Mouse (Mus musculus) liver, postnatal 0 days (tissue): ENCODE results near the gene Fam19a5. TPM values are rescaled to one million over a fixed set of nuclear protein-coding genes. Genes with fewer than 3 reads are reported as not detected.

Experiments
- ATAC-seq: fragments of 200-750 bp; cut with Nextera tagmentation; 2 replicates; pipeline ENCODE4 v1.8.0; 2017; ENCODE audit warnings: mild to moderate bottlenecking, moderate library complexity
- DNase-seq: peaks from one replicate; pipeline ENCODE4 v3.0.0-alpha.2; 2016
- H3K27ac ChIP-seq: fragments of 300-500 bp; sonication (generic); 2 replicates; pipeline ENCODE4 v1.5.1; 2014; ENCODE audit warnings: antibody characterized with exemption, moderate library complexity, mild to moderate bottlenecking, low read depth
- H3K27me3 ChIP-seq: fragments of 300-500 bp; sonication (generic); 2 replicates; pipeline ENCODE4 v1.6.1; 2014; ENCODE audit warnings: low read length, control low read depth, mixed read lengths; ENCODE audit not compliant: insufficient read depth
- H3K36me3 ChIP-seq: fragments of 300-500 bp; sonication (generic); replicated peaks from 2 replicates; pipeline ENCODE4 v1.6.1; 2014; ENCODE audit warnings: mild to moderate bottlenecking, control low read depth, low read length, moderate library complexity, mixed read lengths; ENCODE audit not compliant: insufficient read depth
- H3K4me1 ChIP-seq: fragments of 300-500 bp; sonication (generic); 2 replicates; pipeline ENCODE4 v1.6.1; 2014; ENCODE audit warnings: antibody characterized with exemption, mild to moderate bottlenecking, control low read depth; ENCODE audit not compliant: insufficient read depth
- H3K4me2 ChIP-seq: fragments of 300-500 bp; sonication (generic); 2 replicates; pipeline ENCODE4 v1.6.1; 2014; ENCODE audit warnings: low read depth, mild to moderate bottlenecking, low read length, moderate library complexity, mixed read lengths
- H3K4me3 ChIP-seq: fragments of 300-500 bp; sonication (generic); 2 replicates; pipeline ENCODE4 v1.5.1; 2014; ENCODE audit warnings: low read depth, low read length
- H3K9ac ChIP-seq: fragments of 300-500 bp; sonication (generic); replicated peaks from 2 replicates; pipeline ENCODE4 v1.6.1; 2014; ENCODE audit warnings: mild to moderate bottlenecking, moderate library complexity
- H3K9me3 ChIP-seq: fragments of 300-500 bp; sonication (generic); 2 replicates; pipeline ENCODE4 v1.6.1; 2016; ENCODE audit warnings: mild to moderate bottlenecking, control low read depth, low read length, mixed read lengths
- CTCF ChIP-seq: sonication (generic); IDR thresholded peaks from 2 replicates; pipeline ENCODE4 v1.5.1; 2016; ENCODE audit warnings: antibody characterized with exemption, low read depth
- EP300 ChIP-seq: IDR thresholded peaks from 2 replicates; pipeline ENCODE4 v1.6.1; 2016; ENCODE audit warnings: antibody characterized with exemption, low read depth, mild to moderate bottlenecking
- WGBS: fragments of 180-500 bp; shearing (Covaris S2); extraction: QIAGEN DNeasy Blood & Tissue Kit; methylation state at CpG from one replicate; pipeline ENCODE4 v1.1.7; 2014; ENCODE audit not compliant: insufficient replicate concordance; 5-methylcytosine and 5-hydroxymethylcytosine counted together
- polyA plus RNA-seq: library from polyadenylated mRNA; unstranded; fragments of >200 nt; fragmentation: Nextera tagmentation; extraction: Ambion mirVana; gene quantifications from 2 replicates; pipeline ENCODE4 v1.2.1, GENCODE M21; 2015

Fam19a5 gene
- polyA plus RNA-seq, 1 experiment from 2014 or later = not detected

DNA sequence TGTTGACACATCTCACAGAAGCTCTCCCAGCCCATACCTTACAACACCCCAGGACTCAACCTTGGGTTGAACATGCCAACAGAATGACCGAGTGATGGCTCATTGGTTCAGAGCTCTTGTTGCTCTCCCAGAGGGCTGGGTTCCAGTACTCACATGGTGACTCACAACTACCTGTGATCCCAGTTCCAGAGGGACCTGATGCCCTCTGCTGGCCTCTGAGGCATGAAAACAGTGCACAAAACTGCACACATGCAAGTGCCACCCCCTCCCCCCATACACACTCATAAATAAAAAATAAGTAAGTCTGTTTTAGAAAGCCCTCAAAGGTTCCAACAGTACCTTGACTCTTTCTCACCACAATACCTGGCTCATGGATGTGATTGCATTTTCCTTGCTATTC, 2.4 kb upstream of the Fam19a5 start:
- peaks cover 42% of the 10 kb centered on the region for H3K27me3 ChIP-seq
- TF ChIP-seq EP300 (no peak), CTCF (no peak)
- no peak overlapping the region for H3K27ac ChIP-seq
- no peaks in the 10 kb centered on the region for H3K36me3 ChIP-seq
- WGBS = 50% methylated on average over 1 of the region's 1 CpGs
- no peaks in the 10 kb centered on the region for H3K9me3 ChIP-seq
- DNase-seq (no peak), ATAC-seq (no peak)
- H3K9ac ChIP-seq = no peak overlapping the region
- H3K4me2 ChIP-seq = no peak overlapping the region
- H3K4me3 ChIP-seq = no peak overlapping the region
- H3K4me1 ChIP-seq = no peaks in the 10 kb centered on the region

- TF ChIP-seq CTCF = no peak
- TF ChIP-seq EP300 = no peak
- H3K9ac ChIP-seq = no peak overlapping the region
- WGBS = 2% methylated on average over 67 of the region's 84 CpGs
- H3K27ac ChIP-seq = no peak overlapping the region
- peak; percentile 74 for ATAC-seq
- H3K4me2 ChIP-seq = peak overlapping the region; percentile 48; the same call in 1 of the 2 replicates
- no peaks in the 10 kb centered on the region for H3K4me1 ChIP-seq
- H3K27me3 ChIP-seq = peaks cover 46% of the 10 kb centered on the region
- H3K4me3 ChIP-seq = 0 out of 2 replicates have a peak overlapping the region, but pooled peaks have one; percentile 4
- H3K9me3 ChIP-seq = no peaks in the 10 kb centered on the region
- no peaks in the 10 kb centered on the region for H3K36me3 ChIP-seq
- DNase-seq = peak; percentile 47
These were observed 466 bp downstream of the Fam19a5 start for GRCm38 (mm10) chr15:87544401-87545129.

DNA sequence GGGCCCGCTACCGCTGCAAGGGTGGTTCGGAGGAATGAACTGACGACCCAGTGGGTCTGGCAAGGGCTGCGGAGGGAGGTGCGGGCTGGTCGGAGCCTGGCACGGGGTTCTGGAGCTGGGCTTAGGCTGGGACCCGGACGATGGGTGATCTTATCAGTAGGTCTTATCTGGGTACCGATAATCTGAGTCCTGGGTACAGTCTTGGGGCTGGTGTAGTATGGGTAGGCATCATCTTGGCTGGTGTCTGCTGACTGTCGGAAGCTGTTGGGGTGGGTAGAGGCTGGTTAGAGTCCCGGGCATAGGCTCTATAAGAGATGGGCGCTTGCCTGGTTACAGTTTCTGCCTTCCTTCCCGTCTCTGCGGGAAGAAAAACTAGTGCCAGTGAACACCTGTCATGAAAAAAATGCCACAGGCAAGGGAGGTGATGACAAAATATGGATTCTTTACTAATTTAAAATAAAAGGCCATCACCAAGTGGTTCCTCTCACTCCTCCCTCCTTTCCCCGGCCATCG, 1.1 kb downstream of the Fam19a5 start:
- Histone ChIP-seq H3K36me3 (no peaks in the 10 kb centered on the region), H3K9ac (no peak overlapping the region), H3K4me3 (no peak overlapping the region), H3K4me1 (no peaks in the 10 kb centered on the region), H3K9me3 (no peaks in the 10 kb centered on the region), H3K27ac (no peak overlapping the region), H3K4me2 (no peak overlapping the region), H3K27me3 (peaks cover 50% of the 10 kb centered on the region)
- TF ChIP-seq EP300 (no peak), CTCF (no peak)
- WGBS = 9% methylated on average over 18 of the region's 18 CpGs
- ATAC-seq (no peak), DNase-seq (no peak)

- TF ChIP-seq CTCF = no peak
- TF ChIP-seq EP300 = no peak
- ATAC-seq (no peak), DNase-seq (no peak)
- no peaks in the 10 kb centered on the region for H3K9me3 ChIP-seq
- WGBS = 33% methylated on average over 8 of the region's 8 CpGs
- no peak overlapping the region for H3K27ac ChIP-seq
- peaks cover 50% of the 10 kb centered on the region for H3K27me3 ChIP-seq
- H3K4me3 ChIP-seq = no peak overlapping the region
- no peaks in the 10 kb centered on the region for H3K36me3 ChIP-seq
- no peak overlapping the region for H3K9ac ChIP-seq
- H3K4me2 ChIP-seq = no peak overlapping the region
- H3K4me1 ChIP-seq = no peaks in the 10 kb centered on the region
These were observed 1.7 kb downstream of the Fam19a5 start for GRCm38 (mm10) chr15:87545731-87546360.

- H3K36me3 ChIP-seq = no peaks in the 10 kb centered on the region
- no peak overlapping the region for H3K27ac ChIP-seq
- H3K9me3 ChIP-seq = no peaks in the 10 kb centered on the region
- DNase-seq (no peak), ATAC-seq (no peak)
- 0 out of 2 replicates have a peak, but pooled peaks have one; percentile 16 for TF ChIP-seq CTCF
- no peak for TF ChIP-seq EP300
- no peak overlapping the region for H3K9ac ChIP-seq
- 50% methylated on average over 5 of the region's 5 CpGs for WGBS
- H3K27me3 ChIP-seq = peaks cover 50% of the 10 kb centered on the region
- no peak overlapping the region for H3K4me3 ChIP-seq
- H3K4me2 ChIP-seq = no peak overlapping the region
- no peaks in the 10 kb centered on the region for H3K4me1 ChIP-seq
These were observed 2.9 kb downstream of the Fam19a5 start for GRCm38 (mm10) chr15:87547022-87547421.

GRCm38 (mm10) chr15:87549724-87550123, 5.6 kb downstream of the Fam19a5 start:
- Histone ChIP-seq H3K36me3 (no peaks in the 10 kb centered on the region), H3K27ac (no peak overlapping the region), H3K4me1 (no peaks in the 10 kb centered on the region), H3K9me3 (no peaks in the 10 kb centered on the region), H3K4me3 (no peak overlapping the region), H3K9ac (no peak overlapping the region), H3K27me3 (peaks cover 26% of the 10 kb centered on the region), H3K4me2 (no peak overlapping the region)
- no peak for ATAC-seq
- 75% methylated on average over 4 of the region's 4 CpGs for WGBS
- no peak for DNase-seq
- TF ChIP-seq CTCF (no peak), EP300 (no peak)
